Mouse (Mus musculus) cerebellum, adult 8-10 months (tissue): Measurements from ENCODE around the gene Gm20388.
A peak's percentile ranks its signal among the peaks of the same experiment; 100 is the strongest.

Experiments used
- DNase-seq: peaks from one replicate; pipeline ENCODE4 v3.0.0; 2022

Gene Gm20388

DNA sequence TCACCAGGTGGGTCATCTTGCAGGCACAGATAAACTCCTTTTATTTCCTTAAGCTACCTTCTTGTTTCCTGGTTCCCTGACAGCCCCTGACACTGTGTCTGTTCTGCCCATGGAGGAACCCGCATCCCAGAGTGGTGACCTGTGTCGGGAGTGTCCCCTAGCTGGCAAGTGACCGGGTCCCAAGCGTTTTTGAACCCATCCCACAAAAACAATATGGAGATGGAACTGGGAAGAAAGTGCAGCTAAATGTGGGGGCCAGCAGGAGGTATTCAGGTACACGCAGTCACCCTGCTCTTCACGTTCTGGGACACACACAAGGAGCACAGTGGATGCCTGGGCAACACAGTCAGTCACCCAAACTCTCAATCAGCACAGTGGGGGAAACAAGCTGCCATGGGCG is 2035.7 kb downstream of the Gm20388 start:
- no peak for DNase-seq

DNA sequence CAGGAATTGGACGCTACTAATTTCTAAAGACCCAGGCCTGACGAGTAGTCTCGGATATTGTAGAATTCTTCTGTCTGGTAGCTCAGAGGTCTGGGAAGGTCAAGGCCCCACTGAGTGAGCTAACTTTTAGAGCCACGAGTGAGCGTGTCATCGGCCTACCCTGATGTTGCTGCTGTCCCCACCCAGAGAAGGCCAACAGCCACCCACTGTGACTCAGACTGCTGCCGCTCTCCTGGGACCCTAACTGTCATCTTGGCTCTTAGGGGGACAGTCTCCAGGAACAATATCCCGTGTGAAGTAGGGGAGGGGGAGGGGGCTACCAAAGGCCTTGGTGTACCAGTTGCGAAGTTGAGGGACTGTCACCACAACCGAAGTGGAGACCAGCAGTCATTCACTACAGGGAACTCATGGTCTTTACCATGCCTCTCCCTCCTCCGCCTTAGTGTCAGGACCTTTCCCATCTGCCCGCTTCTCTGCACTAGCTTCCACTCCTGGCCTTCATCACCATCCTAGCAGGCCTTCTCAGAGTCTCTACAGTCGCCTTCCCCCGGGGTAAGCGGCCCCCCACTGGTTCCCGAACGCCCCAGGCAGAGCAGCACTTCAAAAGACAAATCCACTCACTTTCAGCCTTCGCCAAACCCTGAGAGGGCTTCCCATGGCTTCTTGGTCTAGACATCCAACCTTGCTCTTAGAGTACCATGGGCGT is 2036.6 kb downstream of the Gm20388 start:
- no peak for DNase-seq

DNA sequence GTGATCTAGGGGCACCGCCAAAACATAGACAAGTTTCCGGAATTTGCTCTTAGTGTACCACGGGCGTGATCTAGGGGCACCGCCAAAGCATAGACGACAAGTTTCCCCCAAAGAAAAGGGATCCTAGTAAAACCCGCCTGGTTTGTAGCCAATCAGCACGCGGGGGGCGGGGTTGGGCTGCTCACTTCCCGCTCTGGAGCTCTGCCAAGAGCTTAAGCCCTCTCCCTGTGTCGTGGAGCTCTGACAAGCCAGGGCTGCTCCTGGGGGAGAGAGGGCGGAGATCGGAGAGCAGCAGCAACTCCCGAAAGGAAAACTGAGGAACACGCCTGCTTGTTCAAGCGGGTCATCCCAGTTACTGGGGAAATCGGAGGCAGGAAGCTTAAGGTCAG is 2037.1 kb downstream of the Gm20388 start:
- peak; percentile 68 for DNase-seq

DNA sequence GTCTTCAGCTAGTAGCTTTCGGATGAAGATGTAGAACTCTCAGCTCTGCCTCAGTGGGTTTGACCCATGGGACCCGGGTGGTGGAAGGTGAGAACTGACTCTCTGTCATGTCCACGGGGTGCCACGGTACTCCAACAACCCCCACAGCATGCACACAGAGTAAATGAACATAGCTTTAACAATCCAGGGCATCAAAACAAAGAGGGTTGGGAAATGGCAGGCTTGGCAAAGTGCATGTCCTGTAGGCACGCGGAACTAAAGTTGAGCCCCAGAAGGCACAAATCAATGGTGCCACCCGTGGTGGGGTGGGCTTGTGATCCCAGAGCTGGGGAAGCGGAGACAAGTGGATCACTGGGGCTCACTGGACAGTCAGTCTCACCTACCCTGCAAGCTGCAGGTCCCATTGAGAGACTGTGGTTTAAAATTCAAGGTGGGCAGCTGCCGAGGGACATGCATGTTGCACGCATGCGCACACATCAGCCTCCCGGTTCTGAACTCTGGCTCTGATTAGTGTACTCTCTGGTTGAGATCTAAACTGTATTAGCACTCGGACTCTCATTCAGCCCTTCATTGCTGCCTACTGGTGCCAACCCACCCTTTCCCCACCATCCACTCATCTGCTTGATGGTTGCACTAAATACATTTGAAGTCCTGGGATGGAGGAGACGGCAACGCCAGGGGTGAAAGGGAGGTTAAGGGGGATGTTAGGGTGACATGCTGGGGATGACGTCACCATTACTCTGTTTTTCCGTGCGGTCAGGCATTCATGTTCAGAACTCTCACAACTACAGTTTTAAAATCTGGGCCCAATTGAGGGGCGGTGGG is 2037.9 kb downstream of the Gm20388 start:
- no peak for DNase-seq

DNA sequence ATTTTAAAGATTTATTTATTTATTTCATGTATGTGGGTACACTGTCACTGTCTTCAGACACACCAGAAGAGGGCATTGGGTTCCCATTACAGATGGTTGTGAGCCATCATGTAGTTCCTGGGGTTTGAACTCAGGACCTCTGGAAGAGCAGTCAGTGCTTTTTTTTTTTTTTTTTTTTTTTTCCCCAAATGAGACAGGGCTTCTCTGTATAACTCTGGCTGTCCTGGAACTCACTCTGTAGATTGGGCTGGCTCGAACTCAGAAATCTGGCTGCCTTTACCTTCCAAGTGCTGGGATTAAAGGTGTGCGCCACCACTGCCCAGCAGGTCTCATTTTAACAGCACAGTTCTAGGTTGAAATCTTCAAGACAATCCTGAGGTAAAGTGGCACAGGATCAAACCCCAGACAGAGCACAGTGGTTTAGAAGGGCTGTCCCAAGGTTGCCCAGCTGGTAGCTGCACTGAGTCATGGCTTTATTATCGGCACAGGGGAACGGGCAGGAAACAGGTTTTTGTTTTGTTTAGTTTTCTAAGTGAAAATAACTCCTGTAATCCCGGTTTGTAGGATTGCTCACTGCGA is 2038.7 kb downstream of the Gm20388 start, which contains the start of gene Banp:
Banp (plus strand) TSS at position 529 of the 579 bp plus-strand sequence.
- DNase-seq = no peak

DNA sequence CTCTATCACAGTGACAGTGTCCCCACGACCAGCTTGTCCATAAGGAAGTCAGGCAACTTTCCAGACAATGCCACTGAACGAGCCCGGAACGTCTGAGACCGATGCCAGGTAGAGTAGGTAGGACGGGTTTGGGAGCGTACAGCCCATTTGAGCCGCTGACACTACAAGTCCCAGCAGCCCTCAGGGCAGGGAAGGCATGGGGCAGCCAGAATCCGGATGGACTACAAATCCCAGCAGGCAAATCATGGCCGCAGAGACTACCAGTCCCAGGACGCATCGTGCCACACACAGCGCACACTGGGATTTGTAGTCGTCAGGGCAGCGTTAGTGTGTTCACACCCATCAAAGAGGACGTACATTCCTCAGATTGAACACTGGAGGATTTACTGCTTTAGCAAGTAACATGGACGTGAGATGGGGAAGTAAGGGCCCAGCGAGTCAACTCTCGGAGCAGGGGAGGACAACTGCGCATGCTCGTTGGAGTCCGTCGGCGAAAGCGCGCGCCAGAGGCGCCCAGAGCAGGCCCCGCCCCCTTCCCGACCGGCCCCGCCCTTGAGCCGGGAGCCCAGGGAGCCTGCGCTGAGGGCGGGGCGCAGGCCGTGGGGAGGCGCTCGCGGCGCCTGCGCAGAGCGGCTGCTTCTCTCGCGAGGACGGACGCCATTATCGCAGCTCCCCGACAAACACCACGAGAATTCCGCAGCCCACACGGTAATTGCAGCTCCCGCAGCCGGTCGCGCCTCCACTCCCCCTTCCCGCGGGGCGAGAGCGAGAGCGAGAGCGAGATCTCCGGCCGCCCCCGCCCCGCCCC is 2039.5 kb downstream of the Gm20388 start:
- DNase-seq = peak; percentile 99

DNA sequence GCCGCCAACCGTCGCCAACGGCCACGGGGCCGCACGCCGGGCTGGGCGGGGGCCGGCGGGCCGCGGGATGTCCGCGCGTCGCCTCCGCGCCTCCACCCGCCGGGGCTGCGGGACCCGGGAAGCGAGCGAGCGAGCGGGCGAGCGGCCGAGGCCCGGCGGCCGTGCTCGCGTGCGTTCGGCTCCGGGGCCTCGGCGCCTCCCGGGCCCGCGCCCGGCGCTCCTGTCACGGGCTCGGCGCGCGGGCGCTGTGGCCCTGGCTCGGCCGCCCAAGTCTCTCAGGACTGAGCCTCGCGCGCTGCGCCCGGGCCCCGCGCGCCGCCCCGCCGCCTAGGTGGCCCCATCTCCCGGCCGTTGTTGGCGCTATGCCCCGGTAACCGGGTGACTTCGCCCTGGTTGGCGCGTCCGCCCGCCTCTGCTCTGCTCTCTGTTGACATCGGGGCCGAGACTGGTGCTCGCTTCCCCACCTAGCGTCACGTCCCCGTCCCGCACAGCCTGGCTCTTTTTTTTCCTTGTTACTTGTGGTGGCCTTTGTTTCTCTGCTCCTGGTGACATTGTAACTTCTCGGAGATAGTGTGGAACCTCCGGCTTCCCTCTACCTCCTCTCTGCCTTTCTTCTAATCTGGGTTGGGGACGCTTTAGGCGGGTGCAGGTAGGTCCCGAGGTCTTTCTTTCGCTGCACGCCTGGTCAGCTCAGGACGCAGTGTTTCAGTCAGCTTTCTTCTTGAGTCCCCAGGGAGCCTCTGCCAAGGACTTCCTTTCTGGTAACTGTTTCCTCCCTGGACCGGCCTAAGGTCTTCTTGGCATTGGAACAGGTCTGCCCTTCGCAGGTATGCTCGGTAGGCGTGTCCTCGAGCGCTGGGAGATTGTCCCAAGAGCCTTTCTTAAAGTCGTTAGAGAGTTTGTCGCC is 2040.4 kb downstream of the Gm20388 start:
- peak; percentile 76 for DNase-seq

DNA sequence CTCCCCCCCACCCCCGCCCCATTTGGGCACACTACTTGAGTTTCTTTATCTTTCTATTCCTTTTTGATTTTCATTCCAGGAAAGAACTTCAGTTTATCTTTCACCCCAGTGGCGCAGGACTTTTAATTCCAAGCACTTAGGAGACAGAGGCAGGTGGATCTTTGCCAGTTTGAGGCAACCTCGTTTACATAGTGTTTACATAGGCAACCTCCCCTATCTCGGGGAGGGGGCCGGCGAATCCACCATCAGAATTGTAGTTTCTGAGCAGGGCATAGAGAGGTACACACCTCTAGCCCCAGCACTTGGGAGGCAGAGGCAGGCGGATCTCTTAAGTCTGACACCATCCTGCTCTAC is 2041.0 kb downstream of the Gm20388 start:
- peak; percentile 38 for DNase-seq

DNA sequence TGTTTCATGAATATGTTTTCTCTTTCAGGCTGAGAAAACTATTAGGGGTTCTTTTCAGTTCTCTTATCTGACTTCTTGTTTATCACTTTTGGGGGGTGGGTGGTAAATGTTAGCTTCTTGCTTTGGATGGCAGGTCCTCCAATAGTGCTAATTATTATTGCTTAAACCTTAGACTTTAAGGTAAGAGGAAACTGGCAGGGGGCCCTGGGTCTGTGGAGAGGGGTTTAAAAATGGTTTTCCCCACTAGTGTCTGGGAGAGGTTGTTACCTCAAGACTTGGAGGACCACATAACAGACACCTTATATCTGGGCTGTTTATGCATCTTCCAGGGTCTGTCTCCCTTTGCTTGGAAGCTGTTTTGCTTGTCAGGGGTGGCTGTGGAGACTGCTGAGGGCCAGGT is 2041.5 kb downstream of the Gm20388 start:
- DNase-seq = no peak

DNA sequence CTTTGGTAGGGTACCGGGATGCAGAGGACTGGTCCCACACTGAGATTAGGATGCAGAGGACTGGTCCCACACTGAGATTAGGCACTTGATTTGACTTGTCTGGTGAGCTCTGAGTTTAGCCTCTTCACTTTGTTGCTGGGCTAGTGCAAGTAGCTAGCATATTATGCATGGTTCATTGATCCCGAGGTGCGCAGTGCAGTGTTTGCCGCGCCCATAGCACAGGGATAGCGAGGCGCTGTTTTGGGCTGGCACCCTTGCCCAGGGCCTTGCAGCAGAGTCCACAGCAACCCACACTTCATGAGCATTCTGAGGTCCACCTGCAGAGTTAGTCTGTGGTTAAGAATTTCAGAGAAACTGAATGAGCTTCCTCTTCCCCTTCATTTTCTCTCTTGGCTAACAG is 2042.2 kb downstream of the Gm20388 start:
- DNase-seq = no peak

DNA sequence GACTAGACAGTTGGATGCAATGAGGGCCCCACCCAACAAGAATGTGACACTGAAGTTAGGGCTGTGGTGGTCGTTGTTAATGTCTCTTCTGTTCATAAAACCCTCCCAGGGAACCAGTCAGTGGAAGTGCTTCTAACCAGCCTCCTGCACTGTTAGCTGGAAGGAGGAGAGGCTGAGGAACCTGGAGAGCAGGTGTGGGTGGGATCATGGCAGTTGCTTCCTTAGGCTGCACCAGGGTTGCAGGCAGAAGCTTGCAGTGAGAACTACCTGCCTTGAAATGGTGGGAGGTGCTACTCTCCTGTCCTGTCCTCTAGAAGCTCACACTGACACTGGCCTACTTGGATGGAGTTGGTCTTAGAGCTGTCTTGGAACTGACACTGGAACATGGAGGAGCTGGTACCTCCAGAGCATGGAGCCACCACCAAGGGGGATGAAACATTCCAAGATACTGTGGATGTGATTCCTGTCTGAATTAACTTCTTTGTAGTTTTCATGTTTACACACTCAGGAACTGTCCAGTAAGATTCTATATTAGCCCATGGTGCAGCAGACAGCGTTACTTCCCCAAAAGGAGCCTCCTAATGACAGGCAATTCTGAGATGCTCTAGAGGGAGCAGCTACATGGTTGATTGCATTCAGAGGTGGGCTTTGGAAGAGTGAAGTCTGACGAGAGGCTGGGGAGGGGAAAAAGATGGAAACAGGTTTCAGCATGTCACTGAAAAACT is 2043.3 kb downstream of the Gm20388 start:
- no peak for DNase-seq

DNA sequence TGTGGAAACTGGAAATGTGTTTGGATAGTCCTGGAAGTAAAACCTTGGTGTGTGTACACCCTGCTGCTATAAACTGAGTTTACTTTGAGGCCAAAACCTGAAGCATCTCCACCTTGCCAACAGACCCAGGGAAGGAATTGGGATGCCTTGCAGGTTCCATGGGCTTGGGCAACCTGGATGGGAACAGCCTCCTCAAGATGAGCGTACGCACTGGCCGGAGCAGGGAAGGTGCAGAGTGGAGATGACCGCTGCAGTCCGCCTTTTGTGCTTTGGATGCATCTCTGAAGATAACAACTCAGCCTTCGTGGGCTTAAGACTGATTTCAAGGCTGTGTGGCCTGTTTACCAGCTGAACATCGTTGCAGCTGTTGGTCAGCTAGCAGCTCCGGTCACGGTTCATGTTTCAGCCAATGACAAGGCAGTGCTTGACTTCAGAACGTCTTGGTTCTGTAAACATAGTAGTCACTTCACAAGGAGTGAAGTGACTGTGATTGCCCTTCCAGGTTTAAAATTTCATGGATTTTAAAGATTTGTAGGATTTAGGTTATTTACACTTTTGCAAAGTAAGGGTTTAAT is 2044.4 kb downstream of the Gm20388 start:
- no peak for DNase-seq

DNA sequence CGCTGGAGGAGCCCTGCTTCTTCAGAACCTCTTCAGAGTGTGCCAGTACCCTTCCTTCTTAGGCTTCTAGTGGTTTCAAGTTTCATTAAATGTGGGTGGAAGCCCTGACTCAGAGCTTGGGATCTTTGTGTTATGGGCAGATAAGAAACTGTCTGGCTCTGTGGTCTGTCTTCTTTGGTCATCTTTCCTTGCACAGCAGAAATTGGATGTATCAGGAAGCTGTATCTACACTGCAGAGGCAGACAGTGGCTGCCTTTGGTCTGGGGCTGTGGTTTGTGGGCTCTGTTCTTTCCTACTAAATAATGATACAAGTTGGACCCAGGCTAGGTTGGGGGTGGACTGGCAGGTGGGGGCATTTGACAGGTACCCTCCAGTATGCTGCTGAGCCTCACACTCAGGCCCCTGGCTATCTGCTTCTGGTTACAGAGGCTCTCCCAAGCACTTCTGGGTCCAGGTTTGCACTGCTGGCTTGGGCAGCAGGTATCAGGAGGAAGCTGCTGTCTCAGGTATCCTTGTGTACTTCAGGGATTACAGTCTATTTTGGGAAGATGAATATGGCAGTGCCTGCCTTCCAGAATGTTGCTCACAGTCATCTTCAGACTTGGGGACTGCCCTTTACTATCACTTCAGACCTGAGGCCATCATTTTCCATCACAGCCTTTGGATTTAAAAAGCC is 2045.3 kb downstream of the Gm20388 start:
- no peak for DNase-seq

DNA sequence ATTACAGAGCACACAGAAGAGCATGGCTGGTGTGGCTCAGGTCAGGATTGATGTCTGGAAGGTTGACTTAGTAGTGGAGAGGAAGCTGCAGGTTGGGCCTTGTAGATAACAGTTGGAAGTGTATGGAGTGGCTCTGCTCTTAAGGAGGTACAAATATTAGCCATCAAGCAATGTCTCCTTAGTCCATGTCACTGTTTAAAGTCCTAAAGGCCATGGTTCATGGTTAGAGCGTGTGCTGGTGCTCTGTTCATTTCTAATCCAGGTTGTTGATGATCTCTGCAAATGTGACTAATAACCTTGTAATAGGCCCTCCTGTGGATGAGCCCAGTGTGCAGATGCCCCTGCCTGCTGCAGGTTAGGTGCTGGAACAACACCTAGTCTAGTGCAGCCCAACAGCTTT is 2047.8 kb downstream of the Gm20388 start:
- DNase-seq = no peak

DNA sequence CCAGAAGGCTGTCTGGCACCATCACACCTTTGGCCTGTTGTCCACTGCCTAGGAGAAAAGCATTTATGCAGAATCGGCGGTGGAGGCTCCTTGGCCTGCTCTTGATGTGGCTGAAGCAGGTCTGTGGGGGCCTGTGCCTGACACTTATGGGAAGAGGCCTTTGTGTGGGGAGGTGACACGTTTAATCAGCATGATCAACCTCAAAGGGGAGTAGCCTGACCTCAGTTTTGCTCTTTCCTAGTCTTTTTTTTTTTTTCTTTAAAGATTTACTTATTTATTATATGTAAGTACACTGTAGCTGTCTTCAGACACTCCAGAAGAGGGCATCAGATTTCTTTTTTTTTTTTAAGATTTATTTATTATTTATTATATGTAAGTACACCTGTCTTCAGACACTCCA is 2052.3 kb downstream of the Gm20388 start:
- DNase-seq = no peak

DNA sequence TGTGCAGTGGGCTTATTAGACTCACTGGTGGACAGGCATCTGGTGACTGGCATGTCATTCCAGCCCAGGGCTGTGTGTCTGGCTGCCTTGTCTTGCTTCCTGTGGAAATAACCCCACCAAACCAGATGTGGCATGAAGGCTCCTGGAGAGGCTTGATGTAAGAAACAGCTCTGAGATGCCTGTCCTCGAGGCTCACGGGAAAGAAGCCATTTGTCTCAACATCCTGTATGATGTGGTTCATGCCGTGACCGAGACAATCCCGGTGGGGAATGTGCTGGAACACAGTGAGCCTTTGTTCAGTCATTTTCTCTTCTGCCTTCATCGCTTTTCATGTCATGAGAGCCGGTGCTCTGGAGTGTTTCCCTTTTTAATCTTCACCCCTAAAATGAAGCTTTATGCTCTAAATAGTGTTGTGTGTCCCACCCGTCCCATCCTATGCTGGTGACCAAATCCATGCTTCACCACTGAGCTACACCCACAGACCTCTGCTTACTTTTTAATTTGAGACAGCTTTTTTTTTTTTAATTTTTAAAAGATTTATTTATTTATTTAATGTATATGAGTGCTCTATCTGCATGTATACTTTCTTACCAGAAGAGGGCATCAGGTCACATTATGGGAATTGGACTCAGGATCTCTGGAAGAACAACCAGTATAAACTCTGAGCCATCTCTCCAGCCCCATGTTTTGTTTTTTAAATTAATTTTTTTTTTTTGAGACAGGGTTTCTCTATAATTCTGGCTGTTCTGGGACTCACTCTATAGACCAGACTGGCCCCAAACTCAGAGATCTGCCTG is 2054.3 kb downstream of the Gm20388 start:
- DNase-seq = no peak

DNA sequence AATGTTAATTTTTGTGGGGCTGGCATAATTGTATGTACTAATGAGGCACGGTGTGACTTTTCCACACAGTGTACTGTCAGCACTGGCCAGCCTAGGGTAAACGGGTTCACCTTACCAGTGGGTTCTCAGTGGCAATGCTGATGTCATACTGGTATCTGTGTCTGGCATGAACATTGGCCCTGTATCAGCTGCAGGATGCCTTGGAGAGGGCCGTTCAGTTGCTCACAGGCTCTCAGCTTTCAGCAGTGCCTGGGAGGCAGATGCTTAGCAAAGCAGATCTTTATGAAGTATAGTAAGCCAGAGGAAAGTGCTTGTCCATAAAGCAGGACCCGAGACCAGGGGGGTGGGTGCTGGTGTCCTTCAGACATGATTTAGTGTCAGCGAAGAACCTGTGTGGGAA is 2055.5 kb downstream of the Gm20388 start:
- DNase-seq = no peak

DNA sequence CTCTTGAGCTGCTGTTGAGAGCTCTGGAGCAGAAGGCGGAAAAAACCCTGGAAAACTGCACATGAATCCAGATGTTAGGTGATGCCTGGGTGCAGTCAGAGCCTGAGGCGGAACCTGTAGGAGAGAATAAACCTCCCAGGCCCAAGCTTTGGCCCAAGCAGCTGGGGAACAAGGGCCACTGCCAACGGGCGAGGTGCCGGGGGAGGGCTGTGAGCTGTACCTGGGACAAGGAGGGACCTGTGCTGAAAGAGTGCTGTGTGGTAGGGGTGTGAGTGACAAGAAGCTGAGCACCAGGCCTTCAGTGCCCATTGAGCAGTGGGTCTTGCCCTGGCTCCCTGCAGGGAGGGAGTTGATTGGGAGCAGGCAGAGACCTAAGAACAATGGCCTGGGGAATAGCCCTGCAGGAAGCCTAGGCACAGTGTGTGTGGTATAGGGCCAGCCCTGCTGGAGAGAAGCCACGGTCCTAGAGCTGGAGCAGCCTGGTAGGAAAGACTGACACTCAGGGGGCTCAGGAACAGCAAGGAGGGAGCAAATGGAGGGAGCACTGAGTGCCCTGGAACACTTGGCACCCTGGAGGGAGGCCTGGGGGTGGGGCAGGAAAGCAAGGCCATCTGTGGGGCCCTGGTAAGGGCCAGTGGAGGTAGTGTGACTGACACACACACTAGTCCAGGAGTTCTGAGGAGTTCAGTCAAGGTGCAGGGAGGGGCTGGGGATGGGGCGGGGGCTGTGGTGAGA is 2056.2 kb downstream of the Gm20388 start:
- DNase-seq = no peak

DNA sequence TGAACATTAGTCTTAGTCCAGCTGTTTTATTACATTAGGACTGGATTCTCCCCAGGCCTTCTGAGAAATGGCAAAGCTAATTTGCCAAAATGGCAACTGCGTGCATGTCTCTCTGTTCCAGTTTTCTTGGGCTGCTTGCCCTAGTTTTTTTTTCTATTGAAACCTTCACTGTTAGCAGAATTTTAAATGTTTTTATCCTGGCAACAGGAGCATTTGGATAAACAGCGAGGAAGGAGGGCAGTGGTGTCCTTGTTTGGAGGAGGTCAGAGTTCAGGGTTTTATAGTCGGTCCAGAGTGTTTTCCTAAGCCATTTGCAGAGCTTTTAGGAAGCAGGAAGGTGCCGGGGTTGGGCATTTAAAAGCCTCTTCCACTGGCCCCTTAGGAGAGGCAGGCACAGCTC is 2057.3 kb downstream of the Gm20388 start:
- no peak for DNase-seq
